In genomic region chr4:103120874-103121389, GRCm38 (mm10) we compare ENCODE assay signal across 8 mouse cellular contexts. TPM values are rescaled to one million over a fixed set of nuclear protein-coding genes. Genes with fewer than 3 reads are reported as not detected.
A peak's percentile ranks its signal among the peaks of the same experiment; 100 is the strongest.
DNase-seq lines count a peak whose midpoint lies in the region; ATAC-seq and TF ChIP-seq lines count a peak whose summit lies in the region.

No protein-coding gene starts in this region.

- H3K27me3 ChIP-seq in heart, embryonic 15.5 days: no peaks in the 10 kb centered on the region
- no peaks in the 10 kb centered on the region for H3K27me3 ChIP-seq in MEL (ENCODE audit: control insufficient read depth in 1 of 2, insufficient read depth in 2 of 2, low read length in 2 of 2)
- H3K27me3 ChIP-seq in hindbrain, embryonic 12.5 days: no peaks in the 10 kb centered on the region

- no peaks in the 10 kb centered on the region for H3K9me3 ChIP-seq in heart, embryonic 15.5 days (replicated peaks)
- H3K9me3 ChIP-seq in MEL (replicated peaks; ENCODE audit: insufficient read depth, low read length): no peaks in the 10 kb centered on the region
- H3K9me3 ChIP-seq in hindbrain, embryonic 12.5 days (replicated peaks): no peaks in the 10 kb centered on the region

- peaks cover 5% of the 10 kb centered on the region; the same call in 1 of the 2 replicates for H3K36me3 ChIP-seq in heart, embryonic 15.5 days
- H3K36me3 ChIP-seq in MEL (ENCODE audit: control insufficient read depth in 1 of 2, insufficient read depth in 2 of 2, low read length in 2 of 2): peaks cover 0 to 34% of the 10 kb centered on the region in 2 experiments; a peak in 2 of 4 replicates
- 0 out of 2 replicates have a peak, but pooled peaks cover 4% of the 10 kb centered on the region for H3K36me3 ChIP-seq in hindbrain, embryonic 12.5 days

- H3K4me2 ChIP-seq in heart, embryonic 15.5 days: peak overlapping the region; percentile 75
- peak overlapping the region; percentile 85; the same call in 1 of the 2 replicates for H3K4me2 ChIP-seq in hindbrain, embryonic 12.5 days (replicated peaks)

- no peak for TF ChIP-seq CTCF in MEL (IDR thresholded peaks at IDR 0.05 in 2 of 3, conservative IDR thresholded peaks at IDR 0.05 in 1 of 3; ENCODE audit: control insufficient read depth in 1 of 3, insufficient read depth in 1 of 3, low read depth in 2 of 3, low read length in 3 of 3, poor library complexity in 1 of 3, severe bottlenecking in 1 of 3)

- H3K4me3 ChIP-seq in heart, embryonic 15.5 days: peak overlapping the region; percentile 97
- H3K4me3 ChIP-seq in MEL (ENCODE audit: control insufficient read depth in 1 of 2, insufficient read depth in 1 of 2, low read depth in 2 of 2, low read length in 2 of 2): peak overlapping the region; percentile 53 to 77
- H3K4me3 ChIP-seq in hindbrain, embryonic 12.5 days: 0 out of 2 replicates have a peak overlapping the region, but pooled peaks have one; percentile 95

- no peak overlapping the region for H3K9ac ChIP-seq in heart, embryonic 15.5 days
- peak overlapping the region; percentile 99 for H3K9ac ChIP-seq in MEL (ENCODE audit: control insufficient read depth, low read depth, low read length, poor library complexity, severe bottlenecking)
- H3K9ac ChIP-seq in hindbrain, embryonic 12.5 days: no peak overlapping the region

- no peak for TF ChIP-seq EP300 in MEL (IDR thresholded peaks at IDR 0.05; ENCODE audit: low read depth in 1 of 2, low read length in 2 of 2)

- 77% methylated on average over 9 of the region's 9 CpGs for WGBS in heart, embryonic 15.5 days
- WGBS in hindbrain, embryonic 12.5 days: 84% methylated on average over 9 of the region's 9 CpGs

- no peak overlapping the region for H3K27ac ChIP-seq in heart, embryonic 15.5 days
- H3K27ac ChIP-seq in MEL (ENCODE audit: control insufficient read depth, low read depth, low read length): peak overlapping the region; percentile 70
- H3K27ac ChIP-seq in hindbrain, embryonic 12.5 days: no peak overlapping the region

- no peak for ATAC-seq in heart, embryonic 15.5 days (replicated peaks; ENCODE audit: insufficient number of reproducible peaks, insufficient read depth, low FRiP score, low read depth)
- no peak for ATAC-seq in hindbrain, embryonic 12.5 days (ENCODE audit: low FRiP score)
- 0 out of 2 replicates have a peak, but pooled peaks have one; percentile 10 for ATAC-seq in megakaryocyte progenitor cell, adult 5-6 weeks (replicated peaks; ENCODE audit: poor library complexity)

- DNase-seq in heart, adult 8-10 months (ENCODE audit: low spot score): no peak
- DNase-seq in MEL (ENCODE audit: low read depth, low spot score): peak; percentile 74
- no peak for DNase-seq in adrenal gland, adult 8-10 months
- no peak for DNase-seq in natural killer cell, adult 2 months (ENCODE audit: low spot score in 2 of 2)
- no peak for DNase-seq in kidney, postnatal 25 days

- H3K79me2 ChIP-seq in MEL (ENCODE audit: control insufficient read depth, insufficient read depth, low read length, poor library complexity): peaks cover 31% of the 10 kb centered on the region

- peaks cover 25% of the 10 kb centered on the region for H3K4me1 ChIP-seq in heart, embryonic 15.5 days (replicated peaks)
- peaks cover 13 to 14% of the 10 kb centered on the region in 2 experiments for H3K4me1 ChIP-seq in MEL (ENCODE audit: control insufficient read depth in 1 of 2, insufficient read depth in 2 of 2, low read length in 2 of 2)
- H3K4me1 ChIP-seq in hindbrain, embryonic 12.5 days: peaks cover 15% of the 10 kb centered on the region

- TF ChIP-seq RAD21 in MEL (IDR thresholded peaks at IDR 0.05; ENCODE audit: low read depth, low read length): no peak

- TF ChIP-seq POLR2A in MEL (IDR thresholded peaks at IDR 0.05; ENCODE audit: control insufficient read depth in 1 of 2, insufficient read depth in 1 of 2, low read depth in 1 of 2, low read length in 2 of 2, poor library complexity in 1 of 2): no peak

TF ChIP-seq in MEL, 35 proteins besides CTCF, POLR2A, EP300 and RAD21:
- no peak for TF ChIP-seq ZMIZ1 (IDR thresholded peaks at IDR 0.05; ENCODE audit: low read depth, low read length)
- 0 out of 2 replicates have a peak, but pooled peaks have one; percentile 38 for TF ChIP-seq ETS1 (IDR thresholded peaks at IDR 0.05; ENCODE audit: low read depth, low read length)
- TF ChIP-seq MXI1 (IDR thresholded peaks at IDR 0.05; ENCODE audit: low read depth, low read length): peak; percentile 36; the same call in 1 of the 2 replicates
- TF ChIP-seq TCF12 (IDR thresholded peaks at IDR 0.05; ENCODE audit: low read depth, low read length): no peak
- TF ChIP-seq TBP (IDR thresholded peaks at IDR 0.05; ENCODE audit: low read depth, low read length): 0 out of 2 replicates have a peak, but pooled peaks have one; percentile 16
- no peak for TF ChIP-seq ZNF384 (IDR thresholded peaks at IDR 0.05; ENCODE audit: low read depth, low read length)
- no peak for TF ChIP-seq NRF1 (IDR thresholded peaks at IDR 0.05; ENCODE audit: insufficient read depth, low read depth, low read length, poor library complexity, severe bottlenecking)
- TF ChIP-seq USF1 (IDR thresholded peaks at IDR 0.05; ENCODE audit: low read depth, low read length): no peak
- no peak for TF ChIP-seq MAFK (IDR thresholded peaks at IDR 0.05; ENCODE audit: borderline replicate concordance, low read depth, low read length)
- no peak for TF ChIP-seq HCFC1 (IDR thresholded peaks at IDR 0.05; ENCODE audit: low read depth, low read length)
- no peak for TF ChIP-seq GABPA (IDR thresholded peaks at IDR 0.05; ENCODE audit: low read depth, low read length)
- TF ChIP-seq MEF2A (IDR thresholded peaks at IDR 0.05; ENCODE audit: extremely low read depth, insufficient replicate concordance, low read depth, low read length, poor library complexity, severe bottlenecking): no peak
- no peak; the same call in 1 of the 2 replicates for TF ChIP-seq MAX (IDR thresholded peaks at IDR 0.05; ENCODE audit: low read length)
- peak; percentile 65; the same call in 1 of the 2 replicates for TF ChIP-seq GATA1 (IDR thresholded peaks at IDR 0.05; ENCODE audit: low read depth, low read length)
- no peak for TF ChIP-seq JUND (IDR thresholded peaks at IDR 0.05; ENCODE audit: low read depth, low read length)
- TF ChIP-seq POLR2AphosphoS2 (IDR thresholded peaks at IDR 0.05; ENCODE audit: low read length): no peak
- no peak for TF ChIP-seq RCOR1 (IDR thresholded peaks at IDR 0.05; ENCODE audit: low read depth, low read length)
- TF ChIP-seq TAL1 (IDR thresholded peaks at IDR 0.05; ENCODE audit: low read length): no peak
- no peak for TF ChIP-seq ZC3H11A (IDR thresholded peaks at IDR 0.05; ENCODE audit: low read depth, low read length)

RNA-seq across cellular contexts. Expression of gene Wdr78, which starts 6.6 kb away (rescaled TPM):
- 1.2 and 2.2 TPM in 2 replicates for polyA plus RNA-seq in heart, embryonic 15.5 days (2015; fragmentation: Nextera tagmentation; extraction: Ambion mirVana)
- 1 to 10 TPM in 1 of 4 experiments, under 1 TPM in 3; 0.73 to 1.1 (median 0.83) TPM for total RNA-seq in heart, adult 8-10 months (2022)
- 0.77 and 1.1 TPM in 2 replicates for total RNA-seq in MEL (2012; rRNA removed)
- polyA plus RNA-seq in MEL (2012; ENCODE audit: insufficient read depth in 1 of 2, insufficient read length in 2 of 2, low read depth in 1 of 2, low replicate concordance in 2 of 2, missing spikeins in 1 of 2): 1 to 10 TPM in 1 of 2 experiments, not detected in 1; 1.2 TPM
- polyA plus RNA-seq in hindbrain, embryonic 12.5 days (2016; fragmentation: Nextera tagmentation; extraction: Ambion mirVana): 7.8 TPM in 2 replicates
- 0.66 and 3.2 TPM in 2 replicates for total RNA-seq in megakaryocyte progenitor cell, adult 5-6 weeks (2015)
- total RNA-seq in megakaryocyte progenitor cell, adult 5-6 weeks (2017): 0.83 and 1.7 TPM in 2 replicates
- total RNA-seq in adrenal gland, adult 8-10 months (2022): 1 to 10 TPM; 6.2 to 8.7 (median 7.8) TPM

RNA-seq across cellular contexts. Expression of gene Mier1, which starts 6.7 kb away (rescaled TPM):
- polyA plus RNA-seq in heart, embryonic 15.5 days (2015; fragmentation: Nextera tagmentation; extraction: Ambion mirVana): 27.9 and 29.2 TPM in 2 replicates
- total RNA-seq in heart, adult 8-10 months (2022): 10 to 100 TPM; 27.8 to 32.0 (median 29.6) TPM
- 18.7 and 27.0 TPM in 2 replicates for total RNA-seq in MEL (2012; rRNA removed)
- polyA plus RNA-seq in MEL (2012; ENCODE audit: insufficient read depth in 1 of 2, insufficient read length in 2 of 2, low read depth in 1 of 2, low replicate concordance in 2 of 2, missing spikeins in 1 of 2): 10 to 100 TPM; 22.3 to 41.1 TPM
- 46.1 and 47.8 TPM in 2 replicates for polyA plus RNA-seq in hindbrain, embryonic 12.5 days (2016; fragmentation: Nextera tagmentation; extraction: Ambion mirVana)
- total RNA-seq in megakaryocyte progenitor cell, adult 5-6 weeks (2015): 59.8 and 67.6 TPM in 2 replicates
- total RNA-seq in megakaryocyte progenitor cell, adult 5-6 weeks (2017): 54.0 and 72.6 TPM in 2 replicates
- total RNA-seq in adrenal gland, adult 8-10 months (2022): 10 to 100 TPM; 63.1 to 86.2 (median 68.2) TPM
